Mouse (Mus musculus) small intestine, adult 2 months (tissue): ENCODE measurements around the gene Zfp292.

Experiments used
- CTCF ChIP-seq: fragments of 200-500 bp; IDR thresholded peaks from 2 replicates; pipeline ENCODE4 v1.5.1; 2012; ENCODE audit warnings: low read depth, mild to moderate bottlenecking, control low read depth, inconsistent platforms, low read length, moderate library complexity, mixed read lengths; ENCODE audit not compliant: insufficient replicate concordance, insufficient read length; ENCODE audit errors: extremely low read depth
- POLR2A ChIP-seq: fragments of 200-500 bp; IDR thresholded peaks from 2 replicates; pipeline ENCODE4 v1.6.1; 2012; ENCODE audit warnings: low read depth, mild to moderate bottlenecking, control low read depth, inconsistent platforms, low read length, moderate library complexity

DNA sequence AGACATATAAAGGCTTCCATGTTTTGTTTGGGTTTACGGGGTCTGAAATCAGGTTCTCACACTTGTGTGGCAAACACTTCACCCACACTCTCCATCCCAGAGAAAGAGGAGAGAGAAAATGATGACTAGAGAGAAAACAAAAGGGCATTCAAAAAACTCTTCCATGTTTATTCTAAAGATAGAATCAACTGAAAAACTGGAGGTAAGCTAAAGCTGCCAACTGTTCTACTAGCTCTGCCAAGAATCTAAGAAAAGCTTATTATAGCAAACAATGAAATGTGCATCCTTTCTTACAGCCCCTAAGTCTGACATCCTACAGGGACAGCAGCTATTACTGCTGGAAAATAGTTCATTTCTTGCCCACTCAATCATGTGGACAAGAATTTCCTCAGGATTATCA is 58.9 kb downstream of the Zfp292 start:
- no peak for TF ChIP-seq CTCF
- no peak for TF ChIP-seq POLR2A
